Mouse (Mus musculus) thymus, postnatal 10 days (tissue): ENCODE results near the gene Pop5.

Experiments
- DNase-seq, 2 experiments: peaks; one replicate each; pipeline ENCODE4 v3.0.0; 2021; ENCODE audit warnings: low spot score in 2 of 2

Gene Pop5

DNA sequence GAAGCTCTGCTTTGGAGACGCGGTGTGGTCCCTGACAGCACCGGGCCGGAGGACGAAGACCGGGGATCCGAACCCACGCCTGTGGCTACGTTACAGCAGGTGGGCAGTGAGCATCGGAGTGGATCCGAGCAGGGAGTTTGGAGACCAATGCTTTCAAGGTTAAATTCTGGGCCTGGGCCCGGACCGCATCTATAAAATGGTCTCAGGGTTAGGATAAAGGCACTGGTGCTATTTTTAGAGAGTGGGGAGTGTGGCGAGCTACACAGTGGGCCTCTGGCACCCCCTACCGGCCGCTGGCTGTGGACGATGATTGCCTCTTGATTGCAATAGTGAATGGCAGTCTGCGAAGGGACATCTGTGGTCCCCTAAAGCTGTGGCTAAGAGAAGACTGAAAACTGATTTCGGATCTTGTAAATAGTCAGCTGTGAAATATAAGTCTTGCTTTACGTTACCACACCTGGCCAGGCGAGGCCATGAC is at the start of gene Pop5:
TSS of gene Pop5 (plus strand) at position 51 of the 478 bp plus-strand sequence.
- DNase-seq: peak; percentile 67 to 92

GRCm38 (mm10) chr5:115186371-115187073 is 49.1 kb upstream of the Pop5 start:
- DNase-seq: no peak

- DNase-seq: peak; percentile 77 to 94
Observed at GRCm38 (mm10) chr5:115187188-115188131, 48.2 kb upstream of the Pop5 start.

- DNase-seq: peak in 1 of 2 experiments; percentile 49
Observed at GRCm38 (mm10) chr5:115188824-115189223, 46.8 kb upstream of the Pop5 start.

DNA sequence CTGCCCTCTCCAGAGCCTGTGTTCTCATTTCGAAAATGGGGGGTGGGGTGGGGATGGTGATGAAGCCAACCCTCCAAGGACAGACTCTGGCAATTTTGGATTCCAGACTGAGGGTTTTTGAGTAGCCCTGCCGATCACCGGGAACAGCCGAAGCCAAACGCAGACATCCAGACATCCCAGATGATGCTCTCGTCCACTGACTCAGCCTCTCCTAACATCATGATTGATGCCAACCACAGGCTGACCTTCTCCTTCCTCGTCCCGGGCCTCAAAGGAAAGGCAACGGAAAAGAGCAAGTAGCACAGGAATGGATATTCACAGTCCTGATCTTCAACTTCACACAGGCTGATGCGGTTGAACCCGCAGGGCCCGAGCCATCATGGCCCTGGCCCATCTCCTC is 45.6 kb upstream of the Pop5 start:
- DNase-seq: no peak

DNA sequence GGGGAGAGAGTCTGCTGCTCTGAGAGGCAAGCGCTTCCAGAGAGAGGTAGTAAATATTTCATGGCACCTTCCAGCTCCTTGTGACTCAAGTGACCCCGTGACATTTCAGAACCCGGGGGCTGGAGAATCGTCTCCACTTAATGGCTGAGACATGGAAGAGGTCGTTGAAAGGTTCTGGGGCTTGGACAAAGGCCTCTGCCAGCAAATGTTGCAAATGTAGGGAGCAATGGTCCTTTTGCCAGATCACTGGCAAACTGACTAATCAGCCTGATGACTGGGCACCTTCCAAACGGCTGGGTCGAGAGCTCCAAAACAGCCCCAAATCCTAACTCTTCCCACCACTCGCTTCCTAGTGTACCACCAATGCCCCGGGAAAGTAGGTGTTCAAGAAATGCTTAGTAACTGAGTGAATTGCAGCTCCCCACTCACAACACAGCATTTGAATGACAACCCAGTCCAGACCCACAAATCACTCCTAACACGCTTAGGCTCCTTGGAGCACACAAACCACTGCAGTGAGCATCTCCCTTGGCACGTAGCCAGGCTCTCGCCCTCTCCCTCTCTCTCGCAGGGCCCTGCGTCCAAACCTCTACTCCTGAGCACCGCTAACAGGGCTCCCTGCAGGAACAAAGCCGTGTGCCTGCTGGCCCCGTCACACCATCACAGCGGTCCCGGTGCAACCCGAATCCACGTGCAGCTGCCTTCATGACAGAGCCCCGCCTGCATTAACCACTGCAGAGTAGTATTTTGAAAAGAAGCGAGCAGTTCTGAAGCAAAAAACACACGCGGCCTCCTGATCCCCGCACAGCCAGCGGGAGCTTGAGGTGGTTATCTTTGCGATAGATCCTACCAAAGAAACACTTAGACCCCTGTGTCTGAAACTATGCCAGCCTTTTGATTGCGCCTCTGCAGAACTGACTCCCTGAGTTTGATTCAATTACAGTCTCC is 43.5 kb upstream of the Pop5 start:
- DNase-seq: no peak

- DNase-seq: no peak
Observed at GRCm38 (mm10) chr5:115192828-115193195, 42.8 kb upstream of the Pop5 start.

GRCm38 (mm10) chr5:115193226-115193625 is 42.4 kb upstream of the Pop5 start:
- peak in 1 of 2 experiments; percentile 44 for DNase-seq

GRCm38 (mm10) chr5:115193669-115194625 is 41.7 kb upstream of the Pop5 start, which contains the start of gene Cabp1:
Gene Cabp1 (minus strand): TSS chr5:115194381.
- DNase-seq: peak; percentile 57 to 86

DNA sequence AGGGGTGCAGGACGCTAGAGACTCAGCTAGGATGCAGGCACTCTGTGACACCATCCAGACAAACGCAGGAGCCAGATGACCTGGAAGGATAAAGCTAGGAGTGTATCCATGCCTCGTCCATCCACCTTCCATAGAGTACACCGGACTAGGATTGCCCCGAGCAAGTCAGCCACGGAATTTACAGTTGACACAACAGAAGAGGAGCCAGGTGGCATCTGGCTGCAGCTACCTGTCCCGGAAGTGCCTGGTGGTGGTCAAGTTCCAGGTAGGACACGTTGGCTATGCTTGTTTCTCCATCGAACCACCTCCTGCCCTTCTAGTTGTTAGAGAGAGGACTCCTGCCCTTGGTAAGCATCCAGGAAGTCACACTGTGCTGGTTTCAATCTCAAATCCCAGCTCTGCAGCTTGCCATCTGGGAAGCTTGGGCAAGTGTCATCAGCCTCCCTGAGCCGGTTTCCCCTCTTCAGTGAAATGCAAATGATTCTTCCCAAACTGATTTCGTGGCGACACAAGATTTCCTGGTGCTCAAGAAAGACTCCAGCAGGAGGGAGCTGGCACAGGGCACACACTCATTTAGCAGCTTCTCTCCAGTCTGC is 40.9 kb upstream of the Pop5 start:
- DNase-seq: no peak

DNA sequence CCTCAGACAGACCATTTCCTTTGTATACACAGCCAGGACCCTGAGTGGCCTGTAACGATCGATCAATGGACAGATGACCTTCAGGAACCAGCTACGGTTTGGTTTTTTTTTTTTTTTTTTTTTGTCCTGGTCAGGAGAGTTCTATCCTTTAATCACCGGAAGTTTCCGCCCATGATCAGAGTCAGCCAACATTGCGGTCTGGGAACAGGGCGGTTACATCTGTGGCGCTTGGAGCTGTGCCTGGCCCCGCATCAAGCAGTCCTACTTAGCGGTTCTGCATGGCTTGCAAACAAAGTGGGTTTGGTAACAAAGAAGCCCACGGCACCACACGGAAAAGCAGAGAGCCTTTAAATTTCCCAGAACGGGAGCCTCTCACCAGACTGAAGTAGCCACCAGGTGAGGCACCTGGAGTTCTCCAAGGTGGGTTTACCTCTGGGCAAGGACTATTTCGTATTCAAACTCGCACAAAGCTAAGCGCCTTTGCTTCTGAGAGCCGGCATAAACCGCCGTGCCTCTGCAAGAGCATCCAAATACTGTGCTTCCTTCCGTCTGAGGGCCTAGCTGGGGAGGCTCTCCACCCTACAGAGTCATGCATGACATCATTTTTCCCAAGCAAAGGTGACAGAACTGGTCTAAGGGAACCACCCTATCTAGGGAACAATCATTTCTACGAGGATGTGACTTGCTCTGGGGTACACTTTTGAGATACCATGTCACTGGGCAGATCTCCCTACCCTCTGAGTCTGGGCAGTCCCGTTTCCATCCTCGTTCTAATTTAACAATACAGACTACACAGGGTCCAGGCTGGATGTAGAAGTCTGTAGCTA is 31.7 kb upstream of the Pop5 start:
- DNase-seq: no peak

DNA sequence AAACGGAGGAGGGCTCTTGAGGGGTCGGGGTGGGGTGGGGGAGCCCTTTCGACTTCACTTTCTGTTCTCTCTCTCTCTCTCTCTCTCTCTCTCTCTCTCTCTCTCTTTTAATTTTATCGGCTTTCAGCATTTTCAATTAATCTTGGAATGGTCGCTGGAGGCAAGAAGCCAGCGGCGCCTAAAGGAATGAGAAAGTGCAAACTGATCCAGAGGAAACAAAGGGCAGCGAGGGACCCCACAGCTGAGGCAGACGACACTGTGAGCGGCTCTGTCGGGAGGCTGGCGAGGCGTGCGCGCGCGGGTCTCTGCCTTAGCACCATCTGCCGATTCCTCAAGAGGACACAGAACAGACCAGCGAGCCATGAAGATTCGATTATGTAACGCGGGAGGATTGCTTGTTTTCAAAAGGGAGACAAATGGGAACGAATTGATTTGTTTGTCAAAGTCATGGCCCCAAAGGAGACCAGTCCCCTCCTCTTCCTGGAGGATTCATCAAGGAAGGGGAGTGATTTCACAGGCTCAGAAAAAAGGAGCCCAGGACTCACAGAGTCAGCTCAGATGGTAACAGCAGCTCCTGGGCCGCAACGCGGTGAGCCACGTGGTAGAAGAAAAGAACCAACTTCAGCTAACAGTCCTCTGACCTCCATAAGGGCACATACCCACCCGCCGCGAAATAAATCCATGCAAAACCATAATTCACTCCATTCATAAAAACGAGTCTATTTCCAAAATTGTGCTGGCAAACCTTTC is 30.9 kb upstream of the Pop5 start:
- DNase-seq: no peak

- no peak for DNase-seq
Observed at GRCm38 (mm10) chr5:115207244-115207643, 28.4 kb upstream of the Pop5 start.

GRCm38 (mm10) chr5:115207892-115208291 is 27.7 kb upstream of the Pop5 start:
- no peak for DNase-seq

DNA sequence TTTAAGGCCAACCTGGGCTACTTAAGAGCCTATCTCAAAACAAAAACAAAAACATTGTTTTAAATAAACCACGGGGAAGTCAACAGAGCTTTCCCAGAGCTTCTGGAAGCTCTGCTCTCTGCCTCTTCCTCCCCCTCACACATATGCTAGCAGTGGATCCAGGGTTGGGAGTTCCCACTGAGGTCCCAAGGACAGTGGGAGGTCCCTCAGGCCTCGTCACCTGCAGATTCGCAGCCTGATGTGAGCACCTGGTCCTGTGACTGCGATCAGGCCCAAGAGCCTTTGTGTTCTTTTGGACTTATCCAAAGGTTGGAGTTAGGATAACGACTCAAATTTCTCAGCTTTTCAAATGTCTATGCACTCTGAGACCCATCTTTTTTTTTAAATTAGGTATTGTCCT is 27.0 kb upstream of the Pop5 start:
- DNase-seq: no peak

DNA sequence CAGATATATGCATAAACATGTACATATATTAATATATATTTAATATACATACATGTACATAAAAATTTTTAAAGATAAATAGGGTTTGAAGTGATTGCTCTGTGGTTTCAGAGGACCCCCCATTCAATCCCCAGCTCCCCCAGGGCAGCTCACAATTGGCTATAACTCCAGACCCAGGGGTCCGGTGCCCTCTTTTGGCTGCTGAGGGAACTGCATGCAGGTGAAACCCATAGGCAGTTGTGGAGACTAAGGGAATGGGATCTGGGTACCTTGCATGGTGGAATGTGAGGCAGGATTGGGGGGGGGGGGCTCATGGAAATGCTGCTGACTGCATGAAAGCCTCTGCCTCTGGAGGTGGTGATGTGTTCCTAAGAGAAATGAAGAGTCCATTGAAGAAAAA is 25.3 kb upstream of the Pop5 start:
- peak in 1 of 2 experiments; percentile 50 for DNase-seq

DNA sequence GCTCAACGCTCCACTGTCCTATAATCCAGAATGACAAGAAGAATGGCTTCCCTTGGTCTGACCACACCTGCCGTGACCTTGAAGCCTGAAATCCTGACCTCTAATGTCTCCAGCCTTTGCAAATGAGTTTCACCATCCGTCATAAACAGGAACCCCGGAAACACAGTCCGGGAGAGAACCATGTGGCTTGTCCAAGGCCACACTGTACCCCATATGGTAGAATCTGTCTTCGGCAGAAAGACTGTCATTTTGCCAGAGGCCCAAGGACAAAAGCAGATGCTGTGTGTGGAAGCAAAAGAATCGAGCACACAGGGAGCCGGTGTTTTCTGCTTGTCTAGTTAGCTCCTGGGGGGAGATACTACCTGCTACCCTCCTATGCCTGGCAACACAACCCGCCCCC is 23.2 kb upstream of the Pop5 start:
- DNase-seq: no peak

- DNase-seq: no peak
Observed at GRCm38 (mm10) chr5:115212861-115213260, 22.8 kb upstream of the Pop5 start.
